Mouse (Mus musculus) thymus, adult 2 months (tissue): Measurements from ENCODE around the gene Scyl2.
"Not testable (repeated sequence)": the region's sequence is repeated elsewhere in the genome, so short reads cannot be mapped to it uniquely, and the experiment has no call there.

ENCODE experiments used
- CTCF ChIP-seq: fragments of 200-500 bp; IDR thresholded peaks from 2 replicates; pipeline ENCODE4 v1.5.1; 2012; ENCODE audit warnings: mild to moderate bottlenecking, control low read depth, low read length, moderate library complexity, borderline replicate concordance; ENCODE audit not compliant: control insufficient read depth, poor library complexity, insufficient read depth; ENCODE audit errors: extremely low read depth
- POLR2A ChIP-seq: fragments of 200-500 bp; IDR thresholded peaks from 2 replicates; pipeline ENCODE4 v1.6.1; 2012; ENCODE audit warnings: mild to moderate bottlenecking, low read length, control low read depth, moderate library complexity; ENCODE audit not compliant: control insufficient read depth, poor library complexity, insufficient read depth; ENCODE audit errors: extremely low read depth

- TF ChIP-seq CTCF, POLR2A: not testable (repeated sequence)
Measured at GRCm38 (mm10) chr10:89670371-89670770, 15.7 kb downstream of the Scyl2 start.
